Mouse (Mus musculus): ENCODE data around the gene Nr1i3. TPM values are rescaled to one million over a fixed set of nuclear protein-coding genes. Genes with fewer than 3 reads are reported as not detected.

The Nr1i3 gene
- polyA plus RNA-seq, 1 experiment, result not detected

DNA sequence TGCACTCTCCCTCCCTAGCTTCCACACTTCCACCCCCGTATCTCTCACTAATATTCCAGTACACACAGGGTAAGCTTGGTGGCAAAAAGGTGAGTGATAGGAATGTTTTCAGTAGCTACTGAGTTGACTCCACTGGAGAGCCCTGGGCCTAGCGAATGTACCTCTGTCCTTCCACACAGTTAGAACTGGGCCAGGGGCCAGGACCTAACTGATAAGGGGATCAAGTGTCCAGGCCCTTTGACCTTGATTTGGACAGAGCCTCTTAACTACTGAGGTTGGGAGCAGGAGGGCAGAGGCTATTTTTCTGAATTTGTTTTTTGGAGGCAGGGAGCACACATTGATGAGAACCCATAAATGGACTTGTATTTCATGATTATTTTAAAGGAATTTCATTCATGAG lies 10.0 kb downstream of the Nr1i3 start:
- 0 out of 2 replicates have a peak overlapping the region, but pooled peaks have one; percentile 10 for H3K27ac ChIP-seq (ENCODE audit: insufficient read depth, low read length)
- H3K27me3 ChIP-seq (ENCODE audit: control insufficient read depth, insufficient read depth, low read length, poor library complexity, severe bottlenecking), result no peaks in the 10 kb centered on the region
- peaks cover 3% of the 10 kb centered on the region; the same call in 1 of the 2 replicates for H3K36me3 ChIP-seq (ENCODE audit: control insufficient read depth, insufficient read depth, low read length, poor library complexity, severe bottlenecking)
- no peak overlapping the region for H3K4me3 ChIP-seq (ENCODE audit: low read depth, low read length)
- H3K4me1 ChIP-seq (ENCODE audit: control insufficient read depth, insufficient read depth, low read length), result peaks cover 6% of the 10 kb centered on the region
- no peak overlapping the region for H3K9ac ChIP-seq (ENCODE audit: low read depth, poor library complexity, severe bottlenecking)
- TF ChIP-seq POLR2A (IDR thresholded peaks at IDR 0.05; ENCODE audit: insufficient read depth, low read length) (no peak), CTCF (IDR thresholded peaks at IDR 0.05; ENCODE audit: low read depth, low read length) (no peak), EP300 (IDR thresholded peaks at IDR 0.05; ENCODE audit: insufficient read depth, low read depth, low read length) (no peak)
- H3K9me3 ChIP-seq (replicated peaks; ENCODE audit: control insufficient read depth, insufficient read depth, low read length, poor library complexity, severe bottlenecking), result no peaks in the 10 kb centered on the region

DNA sequence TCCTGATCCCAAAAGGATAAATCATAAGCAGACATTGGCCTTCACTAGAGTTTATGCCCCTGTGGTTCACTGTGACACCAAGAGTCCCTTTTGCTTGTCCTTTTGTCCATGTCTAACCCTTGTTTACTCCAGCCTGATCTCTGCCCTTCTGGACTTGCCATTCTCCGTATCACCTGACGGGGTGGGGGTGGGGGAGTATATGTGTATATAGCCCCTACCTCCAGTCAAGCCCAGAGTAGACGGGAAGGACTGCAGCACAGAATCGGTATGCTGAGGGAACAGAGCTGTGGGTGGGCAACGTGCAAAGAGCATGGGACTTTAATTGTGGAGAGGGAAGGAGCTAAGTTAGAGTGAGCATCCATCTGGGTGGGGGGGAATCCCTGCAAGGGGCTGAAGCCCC lies 11.1 kb downstream of the Nr1i3 start, which contains the start of gene Apoa2:
Apoa2 (plus strand) TSS at position 198 of the 400 bp plus-strand sequence.
- no peaks in the 10 kb centered on the region for H3K27me3 ChIP-seq (ENCODE audit: control insufficient read depth, insufficient read depth, low read length, poor library complexity, severe bottlenecking)
- no peaks in the 10 kb centered on the region for H3K9me3 ChIP-seq (replicated peaks; ENCODE audit: control insufficient read depth, insufficient read depth, low read length, poor library complexity, severe bottlenecking)
- peaks cover 9% of the 10 kb centered on the region for H3K4me1 ChIP-seq (ENCODE audit: control insufficient read depth, insufficient read depth, low read length)
- no peak within 1 kb of the TSS for H3K9ac ChIP-seq (ENCODE audit: low read depth, poor library complexity, severe bottlenecking)
- H3K27ac ChIP-seq (ENCODE audit: insufficient read depth, low read length), result no peak within 1 kb of the TSS
- H3K4me3 ChIP-seq (ENCODE audit: low read depth, low read length), result no peak within 1 kb of the TSS
- TF ChIP-seq CTCF (IDR thresholded peaks at IDR 0.05; ENCODE audit: low read depth, low read length) (no peak), POLR2A (IDR thresholded peaks at IDR 0.05; ENCODE audit: insufficient read depth, low read length) (no peak), EP300 (IDR thresholded peaks at IDR 0.05; ENCODE audit: insufficient read depth, low read depth, low read length) (no peak)
- peaks cover under 1% of the 10 kb centered on the region; the same call in 1 of the 2 replicates for H3K36me3 ChIP-seq (ENCODE audit: control insufficient read depth, insufficient read depth, low read length, poor library complexity, severe bottlenecking)

DNA sequence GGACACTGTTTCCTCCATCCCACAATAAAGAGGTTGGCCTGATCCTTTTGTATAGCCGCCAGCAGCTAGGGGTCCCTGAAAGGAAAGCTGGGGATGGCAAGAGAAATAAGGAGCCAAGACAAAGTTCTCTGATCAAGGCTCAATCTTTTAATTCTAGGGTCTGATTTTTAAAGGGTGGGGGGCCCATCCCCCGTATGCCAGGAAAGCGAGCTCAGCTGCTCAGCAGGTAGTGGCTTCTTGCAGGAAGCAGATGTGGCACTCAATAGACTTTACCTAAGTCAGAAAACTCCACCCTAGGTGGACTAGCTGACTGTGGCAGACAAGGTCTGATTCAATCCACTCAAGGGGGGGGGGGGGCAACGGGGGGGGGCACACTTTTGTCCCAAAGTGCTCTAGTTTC lies 13.0 kb downstream of the Nr1i3 start:
- H3K27ac ChIP-seq (ENCODE audit: insufficient read depth, low read length), result no peak overlapping the region
- TF ChIP-seq EP300 (IDR thresholded peaks at IDR 0.05; ENCODE audit: insufficient read depth, low read depth, low read length) (0 out of 2 replicates have a peak, but pooled peaks have one; percentile 8), CTCF (IDR thresholded peaks at IDR 0.05; ENCODE audit: low read depth, low read length) (no peak)

DNA sequence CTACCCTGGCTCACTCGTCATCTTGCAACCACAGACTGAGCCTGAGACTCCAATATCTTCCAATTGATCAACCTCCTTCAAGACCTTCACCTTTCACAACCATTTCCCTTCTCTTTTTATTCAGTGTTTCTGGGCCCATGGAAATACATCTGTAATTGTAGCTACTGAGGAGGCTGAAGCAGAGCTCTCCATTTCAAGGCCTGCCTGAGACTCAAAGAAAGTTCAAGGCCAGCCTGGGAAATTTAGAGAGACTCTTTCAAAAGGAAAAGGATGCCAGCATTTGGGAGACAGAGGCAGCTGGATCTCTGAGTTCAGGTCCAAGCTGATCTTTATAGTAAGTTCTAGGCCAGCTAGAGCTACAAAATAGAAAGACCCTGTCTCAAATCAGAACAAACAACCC lies 14.1 kb downstream of the Nr1i3 start:
- H3K27ac ChIP-seq (ENCODE audit: insufficient read depth, low read length), result no peak overlapping the region
- no peaks in the 10 kb centered on the region for H3K27me3 ChIP-seq (ENCODE audit: control insufficient read depth, insufficient read depth, low read length, poor library complexity, severe bottlenecking)
- H3K4me1 ChIP-seq (ENCODE audit: control insufficient read depth, insufficient read depth, low read length), result peaks cover 7% of the 10 kb centered on the region
- H3K4me3 ChIP-seq (ENCODE audit: low read depth, low read length), result no peak overlapping the region
- H3K9me3 ChIP-seq (replicated peaks; ENCODE audit: control insufficient read depth, insufficient read depth, low read length, poor library complexity, severe bottlenecking), result no peaks in the 10 kb centered on the region
- H3K9ac ChIP-seq (ENCODE audit: low read depth, poor library complexity, severe bottlenecking), result no peak overlapping the region
- no peaks in the 10 kb centered on the region for H3K36me3 ChIP-seq (ENCODE audit: control insufficient read depth, insufficient read depth, low read length, poor library complexity, severe bottlenecking)
- TF ChIP-seq EP300 (IDR thresholded peaks at IDR 0.05; ENCODE audit: insufficient read depth, low read depth, low read length) (no peak), CTCF (IDR thresholded peaks at IDR 0.05; ENCODE audit: low read depth, low read length) (no peak), POLR2A (IDR thresholded peaks at IDR 0.05; ENCODE audit: insufficient read depth, low read length) (no peak)

More for the DNA sequence above, 13.0 kb downstream of the Nr1i3 start:
- Histone ChIP-seq H3K36me3 (ENCODE audit: control insufficient read depth, insufficient read depth, low read length, poor library complexity, severe bottlenecking) (no peaks in the 10 kb centered on the region), H3K27me3 (ENCODE audit: control insufficient read depth, insufficient read depth, low read length, poor library complexity, severe bottlenecking) (no peaks in the 10 kb centered on the region), H3K9me3 (replicated peaks; ENCODE audit: control insufficient read depth, insufficient read depth, low read length, poor library complexity, severe bottlenecking) (no peaks in the 10 kb centered on the region), H3K9ac (ENCODE audit: low read depth, poor library complexity, severe bottlenecking) (no peak overlapping the region), H3K4me1 (ENCODE audit: control insufficient read depth, insufficient read depth, low read length) (peaks cover 7% of the 10 kb centered on the region), H3K4me3 (ENCODE audit: low read depth, low read length) (no peak overlapping the region)

GRCm38 (mm10) chr1:171229750-171230149 lies 16.0 kb downstream of the Nr1i3 start:
- no peak overlapping the region for H3K27ac ChIP-seq (ENCODE audit: insufficient read depth, low read length)

GRCm38 (mm10) chr1:171230215-171230614 lies 16.4 kb downstream of the Nr1i3 start:
- peaks cover 7% of the 10 kb centered on the region for H3K36me3 ChIP-seq (ENCODE audit: control insufficient read depth, insufficient read depth, low read length, poor library complexity, severe bottlenecking)
- no peak overlapping the region for H3K27ac ChIP-seq (ENCODE audit: insufficient read depth, low read length)
- H3K9ac ChIP-seq (ENCODE audit: low read depth, poor library complexity, severe bottlenecking), result no peak overlapping the region
- no peaks in the 10 kb centered on the region for H3K27me3 ChIP-seq (ENCODE audit: control insufficient read depth, insufficient read depth, low read length, poor library complexity, severe bottlenecking)
- TF ChIP-seq CTCF (IDR thresholded peaks at IDR 0.05; ENCODE audit: low read depth, low read length) (no peak), EP300 (IDR thresholded peaks at IDR 0.05; ENCODE audit: insufficient read depth, low read depth, low read length) (no peak), POLR2A (IDR thresholded peaks at IDR 0.05; ENCODE audit: insufficient read depth, low read length) (no peak)
- H3K4me1 ChIP-seq (ENCODE audit: control insufficient read depth, insufficient read depth, low read length), result peaks cover 5% of the 10 kb centered on the region
- H3K4me3 ChIP-seq (ENCODE audit: low read depth, low read length), result no peak overlapping the region
- H3K9me3 ChIP-seq (replicated peaks; ENCODE audit: control insufficient read depth, insufficient read depth, low read length, poor library complexity, severe bottlenecking), result no peaks in the 10 kb centered on the region

More at GRCm38 (mm10) chr1:171229750-171230149, 16.0 kb downstream of the Nr1i3 start:
- no peaks in the 10 kb centered on the region for H3K9me3 ChIP-seq (replicated peaks; ENCODE audit: control insufficient read depth, insufficient read depth, low read length, poor library complexity, severe bottlenecking)
- peaks cover 2% of the 10 kb centered on the region; the same call in 1 of the 2 replicates for H3K36me3 ChIP-seq (ENCODE audit: control insufficient read depth, insufficient read depth, low read length, poor library complexity, severe bottlenecking)
- no peak overlapping the region for H3K4me3 ChIP-seq (ENCODE audit: low read depth, low read length)
- no peak overlapping the region for H3K9ac ChIP-seq (ENCODE audit: low read depth, poor library complexity, severe bottlenecking)
- H3K27me3 ChIP-seq (ENCODE audit: control insufficient read depth, insufficient read depth, low read length, poor library complexity, severe bottlenecking), result no peaks in the 10 kb centered on the region
- peaks cover 7% of the 10 kb centered on the region for H3K4me1 ChIP-seq (ENCODE audit: control insufficient read depth, insufficient read depth, low read length)
- no peak for TF ChIP-seq POLR2A (IDR thresholded peaks at IDR 0.05; ENCODE audit: insufficient read depth, low read length)
- TF ChIP-seq EP300 (IDR thresholded peaks at IDR 0.05; ENCODE audit: insufficient read depth, low read depth, low read length), result no peak
- TF ChIP-seq CTCF (IDR thresholded peaks at IDR 0.05; ENCODE audit: low read depth, low read length), result no peak
